Mouse (Mus musculus) heart, embryonic 14.5 days (tissue): ENCODE measurements at regions not wholly inside any gene's neighbourhood (a gene's known extent, or its start where the extent isn't known, plus 50 kb on each side); places are given as distances from the start of the nearest gene placed in this dataset.

Experiments used
- ATAC-seq: fragments of 200-750 bp; cut with Nextera tagmentation; 2 replicates; pipeline ENCODE4 v1.8.0; 2017; ENCODE audit warnings: low read depth, moderate TSS enrichment; ENCODE audit not compliant: insufficient number of reproducible peaks, insufficient read depth, low FRiP score
- H3K27ac ChIP-seq, 2 experiments: fragments of 200-500 bp in 1 of 2; fragments of 300-500 bp in 1 of 2; sonication (generic) in 1 of 2; replicated peaks in 1 of 2; 2 replicates each; pipeline ENCODE4 v1.5.1; 2012 to 2014; ENCODE audit warnings: low read depth in 2 of 2, low read length in 2 of 2, control low read depth in 1 of 2, mild to moderate bottlenecking in 1 of 2, mixed read lengths in 1 of 2; ENCODE audit not compliant: control insufficient read depth in 1 of 2, insufficient read depth in 1 of 2
- H3K27me3 ChIP-seq: fragments of 300-500 bp; sonication (generic); 2 replicates; pipeline ENCODE4 v1.6.1; 2014; ENCODE audit warnings: mild to moderate bottlenecking, low read length, control low read depth; ENCODE audit not compliant: control insufficient read depth, insufficient read depth
- H3K36me3 ChIP-seq: fragments of 300-500 bp; sonication (generic); 2 replicates; pipeline ENCODE4 v1.6.1; 2014; ENCODE audit warnings: mild to moderate bottlenecking, control low read depth, low read length, mixed read lengths; ENCODE audit not compliant: control insufficient read depth, insufficient read depth
- H3K4me1 ChIP-seq, 2 experiments: fragments of 200-500 bp in 1 of 2; fragments of 300-500 bp in 1 of 2; sonication (generic) in 1 of 2; 2 replicates each; pipeline ENCODE4 v1.6.1; 2012 to 2014; ENCODE audit warnings: low read length in 2 of 2, control low read depth in 1 of 2, mixed read lengths in 1 of 2; ENCODE audit not compliant: control insufficient read depth in 2 of 2, insufficient read depth in 2 of 2
- H3K4me2 ChIP-seq: fragments of 300-500 bp; sonication (generic); 2 replicates; pipeline ENCODE4 v1.6.1; 2014; ENCODE audit warnings: mild to moderate bottlenecking, low read length
- H3K4me3 ChIP-seq, 2 experiments: fragments of 200-500 bp in 1 of 2; fragments of 300-500 bp in 1 of 2; sonication (generic) in 1 of 2; 2 replicates each; pipeline ENCODE4 v1.5.1; 2012 to 2014; ENCODE audit warnings: low read length in 2 of 2, mild to moderate bottlenecking in 2 of 2, control low read depth in 1 of 2, low read depth in 1 of 2, moderate library complexity in 1 of 2; ENCODE audit not compliant: control insufficient read depth in 1 of 2, insufficient read depth in 1 of 2
- H3K9ac ChIP-seq: fragments of 300-500 bp; sonication (generic); 2 replicates; pipeline ENCODE4 v1.6.1; 2014; ENCODE audit warnings: mild to moderate bottlenecking, low read length
- H3K9me3 ChIP-seq: fragments of 300-500 bp; sonication (generic); 2 replicates; pipeline ENCODE4 v1.6.1; 2016; ENCODE audit warnings: low read length, control low read depth; ENCODE audit not compliant: control insufficient read depth
- WGBS: fragments of 180-500 bp; shearing (Covaris S2); extraction: QIAGEN DNeasy Blood & Tissue Kit; methylation state at CpG from one replicate; pipeline ENCODE4 v1.1.7; 2014; 5-methylcytosine and 5-hydroxymethylcytosine counted together

DNA sequence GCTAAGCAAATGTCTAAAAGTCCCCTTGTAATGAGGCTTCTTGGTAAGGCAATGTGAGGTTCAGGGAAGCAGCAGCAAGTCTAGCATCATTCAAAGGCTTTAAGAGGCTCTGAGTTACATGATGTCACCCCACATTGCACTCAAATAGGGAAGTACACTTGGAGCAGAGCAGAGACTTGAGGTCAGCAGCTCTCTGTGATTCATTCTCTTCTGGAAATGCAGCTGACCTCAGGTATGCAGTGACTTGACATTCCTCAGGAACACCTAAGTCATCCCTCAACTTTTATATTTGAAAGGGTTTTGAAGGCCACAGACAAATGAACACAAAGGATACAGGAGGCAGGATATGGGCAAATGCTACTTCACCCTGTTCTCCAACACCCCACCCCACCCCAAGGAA lies 69.4 kb upstream of the Plxna4 start:
- Histone ChIP-seq H3K9ac (no peak overlapping the region), H3K4me2 (no peak overlapping the region), H3K27ac (no peak overlapping the region), H3K4me1 (peaks cover 2 to 6% of the 10 kb centered on the region in 2 experiments; a peak in 2 of 4 replicates), H3K36me3 (no peaks in the 10 kb centered on the region), H3K9me3 (no peaks in the 10 kb centered on the region; the same call in 1 of the 2 replicates), H3K4me3 (no peak overlapping the region), H3K27me3 (no peaks in the 10 kb centered on the region)
- no peak for ATAC-seq

DNA sequence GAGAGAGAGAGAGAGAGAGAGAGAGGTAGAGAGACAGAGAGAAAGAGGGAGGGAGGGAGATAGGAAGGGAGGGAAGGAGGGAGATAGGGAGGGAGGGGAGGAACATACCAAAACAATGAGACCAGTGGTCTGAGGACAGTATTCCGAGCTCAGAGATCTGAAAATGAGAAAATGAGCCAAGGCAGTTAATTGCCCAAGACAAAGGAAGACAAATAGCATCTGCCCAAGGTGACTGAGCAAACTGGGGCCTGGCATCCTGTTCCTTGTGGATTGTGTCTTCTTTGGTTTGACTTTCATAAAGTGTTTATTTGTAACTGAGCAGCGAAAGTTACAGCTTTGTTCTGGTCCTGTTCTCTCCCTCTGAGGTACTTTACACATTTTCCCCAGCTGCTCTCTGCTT lies 66.2 kb upstream of the Plxna4 start:
- no peak overlapping the region for H3K27ac ChIP-seq
- no peaks in the 10 kb centered on the region for H3K4me1 ChIP-seq
- H3K4me2 ChIP-seq: no peak overlapping the region
- H3K9ac ChIP-seq: no peak overlapping the region
- H3K27me3 ChIP-seq: no peaks in the 10 kb centered on the region
- H3K36me3 ChIP-seq: no peaks in the 10 kb centered on the region
- H3K4me3 ChIP-seq: no peak overlapping the region
- ATAC-seq: no peak
- 63% methylated on average over 2 of the region's 2 CpGs for WGBS
- no peaks in the 10 kb centered on the region; the same call in 1 of the 2 replicates for H3K9me3 ChIP-seq

DNA sequence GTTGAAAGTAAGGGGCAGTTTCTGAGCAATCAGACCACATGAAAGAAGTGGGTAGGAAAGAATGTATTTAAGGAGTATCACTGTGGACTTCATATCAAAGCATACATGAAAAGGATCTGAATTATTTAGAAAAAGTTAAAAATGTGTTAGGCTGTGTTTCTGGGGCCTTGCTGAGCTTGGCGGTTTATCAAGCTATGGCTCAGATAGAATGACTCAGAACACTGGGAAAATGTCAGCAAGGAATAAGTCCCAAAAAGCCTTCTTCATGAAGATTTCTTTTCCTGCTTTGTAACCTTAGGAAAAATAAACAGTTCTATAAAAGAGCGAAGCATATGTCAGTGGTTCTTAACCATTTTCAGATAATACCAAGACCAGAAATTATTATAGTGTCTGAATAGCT lies 56.0 kb upstream of the Plxna4 start:
- H3K4me1 ChIP-seq: no peaks in the 10 kb centered on the region
- H3K36me3 ChIP-seq: no peaks in the 10 kb centered on the region
- 79% methylated on average over 2 of the region's 2 CpGs for WGBS

GRCm38 (mm10) chr6:32638843-32639242 lies 50.9 kb upstream of the Plxna4 start:
- H3K9ac ChIP-seq: no peak overlapping the region
- H3K9me3 ChIP-seq: no peaks in the 10 kb centered on the region
- ATAC-seq: no peak
- H3K4me3 ChIP-seq: no peak overlapping the region
- no peaks in the 10 kb centered on the region for H3K4me1 ChIP-seq
- 72% methylated on average over 13 of the region's 13 CpGs for WGBS
- no peaks in the 10 kb centered on the region for H3K27me3 ChIP-seq
- H3K36me3 ChIP-seq: no peaks in the 10 kb centered on the region
- H3K27ac ChIP-seq: no peak overlapping the region
- no peak overlapping the region for H3K4me2 ChIP-seq

More for the DNA sequence above, 56.0 kb upstream of the Plxna4 start:
- no peaks in the 10 kb centered on the region for H3K27me3 ChIP-seq
- H3K4me2 ChIP-seq: no peak overlapping the region
- no peaks in the 10 kb centered on the region for H3K9me3 ChIP-seq
- no peak for ATAC-seq
- H3K27ac ChIP-seq: no peak overlapping the region
- no peak overlapping the region for H3K9ac ChIP-seq
- H3K4me3 ChIP-seq: no peak overlapping the region
